In the genomic region with DNA sequence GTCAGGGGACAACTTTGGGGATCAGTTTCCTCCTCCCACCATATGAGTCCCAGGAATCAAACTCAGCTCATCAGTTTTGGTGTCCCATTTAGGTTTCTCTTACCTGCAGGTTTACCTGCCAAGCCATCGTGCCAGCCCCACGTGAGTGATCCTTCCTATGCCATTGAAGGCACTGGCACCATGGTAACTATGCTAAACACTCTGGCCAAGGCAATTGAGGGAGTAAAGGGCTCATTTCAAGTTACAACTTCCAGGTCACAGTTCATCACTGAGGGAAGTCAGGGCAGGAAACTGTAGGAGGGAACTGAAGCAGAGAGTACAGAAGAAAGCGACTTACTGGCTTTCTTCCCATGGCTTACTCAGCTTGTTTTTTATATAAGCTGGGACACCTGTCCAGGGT, we compare ENCODE assay signal across 29 mouse cellular contexts. TPM values are rescaled to one million over a fixed set of nuclear protein-coding genes. Genes with fewer than 3 reads are reported as not detected.
"Had no signal": no experiment of that assay in that cellular context is flagged by ENCODE, and none has a peak within 500 bp of the region (broad histone marks: within the 10 kb centered on the region; RNA-seq: fewer than 3 reads in every experiment).

No protein-coding gene starts in this region.

- H3K4me2 ChIP-seq: limb, embryonic 12.5 days; limb, embryonic 13.5 days; limb, embryonic 15.5 days; liver, embryonic 11.5 days; liver, embryonic 12.5 days; liver, embryonic 13.5 days; liver, embryonic 15.5 days; lung, embryonic 14.5 days; lung, embryonic 15.5 days; midbrain, embryonic 11.5 days; midbrain, embryonic 12.5 days; midbrain, embryonic 13.5 days; midbrain, embryonic 15.5 days had no signal

- DNase-seq: left cerebral cortex, postnatal 4 days; liver; liver, embryonic 13.5 days; liver, postnatal 0 days; lung, adult 18-20 months; lung, adult 2 months; lung, embryonic 14.5 days; lung, postnatal 10 days; lung, postnatal 14 days; lung, postnatal 36 days; lung, postnatal 4 days; midbrain, embryonic 14.5 days had no signal

- H3K9ac ChIP-seq: limb, embryonic 12.5 days; limb, embryonic 13.5 days; limb, embryonic 15.5 days; liver, embryonic 12.5 days; liver, embryonic 13.5 days; liver, embryonic 14.5 days; liver, embryonic 15.5 days; liver, postnatal 0 days; lung, embryonic 14.5 days; lung, embryonic 15.5 days; midbrain, embryonic 12.5 days; midbrain, embryonic 13.5 days; midbrain, embryonic 15.5 days had no signal

- H3K36me3 ChIP-seq: limb, embryonic 10.5 days; limb, embryonic 12.5 days; limb, embryonic 13.5 days; limb, embryonic 15.5 days; lung, embryonic 15.5 days; midbrain, embryonic 10.5 days; midbrain, embryonic 12.5 days; midbrain, embryonic 13.5 days; midbrain, embryonic 15.5 days had no signal

- H3K4me3 ChIP-seq: limb, embryonic 10.5 days; limb, embryonic 12.5 days; limb, embryonic 13.5 days; limb, embryonic 15.5 days; liver, embryonic 12.5 days; liver, embryonic 13.5 days; liver, embryonic 15.5 days; lung, embryonic 15.5 days; megakaryocyte, embryonic 14.5 days; midbrain, embryonic 10.5 days; midbrain, embryonic 12.5 days; midbrain, embryonic 13.5 days; midbrain, embryonic 15.5 days had no signal

- H3K9me3 ChIP-seq: limb, embryonic 10.5 days; limb, embryonic 12.5 days; limb, embryonic 13.5 days; limb, embryonic 15.5 days; liver, embryonic 12.5 days; liver, embryonic 13.5 days; liver, embryonic 15.5 days; lung, embryonic 15.5 days; megakaryocyte, embryonic 14.5 days; midbrain, embryonic 10.5 days; midbrain, embryonic 12.5 days; midbrain, embryonic 13.5 days; midbrain, embryonic 15.5 days had no signal

- H3K27ac ChIP-seq: limb, embryonic 10.5 days; limb, embryonic 12.5 days; limb, embryonic 13.5 days; limb, embryonic 15.5 days; liver, embryonic 12.5 days; liver, embryonic 13.5 days; liver, embryonic 14.5 days; liver, embryonic 15.5 days; lung, embryonic 15.5 days; macrophage; midbrain, embryonic 10.5 days; midbrain, embryonic 12.5 days; midbrain, embryonic 13.5 days; midbrain, embryonic 15.5 days had no signal

- H3K27me3 ChIP-seq: limb, embryonic 12.5 days; limb, embryonic 13.5 days; limb, embryonic 15.5 days; liver, embryonic 12.5 days; liver, embryonic 13.5 days; liver, embryonic 15.5 days; lung, embryonic 15.5 days; megakaryocyte, embryonic 14.5 days; midbrain, embryonic 13.5 days; midbrain, embryonic 15.5 days had no signal

RNA-seq across cellular contexts. Expression of gene Tmem150a, which starts 11.1 kb away (rescaled TPM):
- total RNA-seq: monocyte, adult 5-6 weeks had no signal
